Mouse (Mus musculus) sigmoid colon, adult 10 weeks (tissue): ENCODE measurements around the gene Lrrc59. TPM values are rescaled to one million over a fixed set of nuclear protein-coding genes. Genes with fewer than 3 reads are reported as not detected.

Experiments
- polyA plus RNA-seq: library from polyadenylated mRNA; stranded (reverse); fragments of 350-450 nt; fragmentation: Illumina TruSeq; extraction: RNeasy Lipid Tissue Mini Kit (QIAGEN cat#74804); gene quantifications from one replicate; pipeline ENCODE4 v1.2.3, GENCODE M21; 2014; ENCODE audit warnings: low read depth, low replicate concordance

Gene Lrrc59
- polyA plus RNA-seq, result 60.4 TPM

DNA sequence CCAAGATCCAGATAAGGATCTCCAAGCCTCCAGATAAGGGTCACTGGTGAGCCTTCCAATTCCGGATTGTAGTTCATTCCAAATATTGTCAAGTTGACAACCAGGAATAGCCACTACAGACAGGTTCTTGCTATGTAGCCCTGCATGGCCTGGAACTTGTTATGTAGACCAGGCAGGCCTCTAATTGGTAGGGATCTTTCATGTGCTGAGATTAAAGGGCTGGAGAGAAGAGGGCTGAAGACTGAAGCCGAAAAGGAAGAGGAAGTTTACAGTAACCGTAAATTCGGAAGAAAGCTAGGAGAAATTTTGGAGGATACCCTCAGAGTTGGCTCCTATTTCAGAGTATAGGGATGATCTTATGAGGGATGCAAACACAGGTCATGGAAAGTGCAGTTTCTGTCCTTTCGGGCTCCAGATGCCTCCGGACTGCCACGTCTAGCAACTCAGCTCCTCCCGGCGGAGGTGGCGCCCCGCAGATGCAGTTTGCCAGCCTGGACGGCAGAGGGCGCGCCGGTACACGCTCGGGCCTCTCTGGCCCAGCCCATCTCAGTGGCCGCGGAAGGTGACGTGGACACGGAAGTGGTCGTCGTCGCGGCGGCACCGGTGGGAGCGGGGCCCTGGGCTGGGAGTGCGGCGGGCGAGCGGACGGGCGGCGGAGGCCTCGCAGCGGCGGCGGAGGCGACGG, at the start of gene Lrrc59:
Lrrc59 (plus strand) TSS at position 569 of the 685 bp plus-strand sequence.

DNA sequence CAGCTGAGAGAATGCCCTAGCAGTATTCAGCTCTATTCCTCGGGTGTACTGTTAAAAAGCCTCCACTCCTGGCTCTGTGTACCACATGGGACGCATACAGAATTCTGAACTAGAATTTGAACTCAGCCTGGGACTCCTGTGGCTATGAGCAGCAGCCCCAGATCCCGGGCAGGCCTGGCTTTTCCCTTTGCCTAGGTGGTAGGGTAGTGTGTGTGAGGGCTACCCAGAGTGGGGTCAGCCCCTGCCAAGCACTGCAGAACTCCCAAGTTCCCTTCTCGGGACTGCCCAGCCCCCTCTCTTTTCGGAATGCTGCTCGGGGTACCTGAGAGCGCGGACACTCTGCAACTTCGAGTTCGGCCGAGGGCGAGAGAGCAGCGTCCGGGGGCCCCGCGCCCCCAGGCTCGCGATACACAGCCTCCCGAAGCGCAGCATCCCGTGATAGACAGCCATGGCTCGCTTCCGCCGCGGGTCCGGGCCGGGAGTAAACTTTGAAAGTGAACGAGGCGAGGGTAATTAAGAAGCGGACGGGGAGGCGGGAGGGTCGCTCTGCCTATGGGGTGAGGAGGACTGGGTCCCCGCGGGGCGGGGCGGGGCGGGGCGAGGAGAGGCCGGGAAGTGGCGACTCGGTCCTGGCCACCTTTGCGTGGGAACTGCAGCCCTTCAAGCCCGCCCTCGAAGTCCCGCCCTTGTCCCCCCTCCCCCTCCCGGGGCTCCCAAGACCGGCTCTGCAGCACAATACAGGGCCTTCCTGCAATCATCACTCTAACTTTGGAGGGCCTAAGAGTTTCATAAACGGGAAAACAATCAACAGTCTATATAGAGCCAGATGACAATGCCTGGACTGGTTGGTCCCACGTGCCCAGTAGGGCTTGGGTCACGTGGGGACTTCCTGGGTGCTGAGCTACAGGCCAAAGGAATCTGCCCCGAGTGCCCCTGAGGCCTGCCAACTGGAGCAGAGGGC, 28.0 kb upstream of the Lrrc59 start, which contains the start of gene Acsf2:
Acsf2 (minus strand) TSS at position 551 of the 961 bp plus-strand sequence.

GRCm38 (mm10) chr11:94653663-94654436, 24.3 kb downstream of the Lrrc59 start, which contains the start of the genes Mrpl27 and Eme1:
Gene Mrpl27 (plus strand): TSS chr11:94653767.
Gene Eme1 (minus strand): TSS chr11:94653964.

GRCm38 (mm10) chr11:94676754-94677606, 47.4 kb downstream of the Lrrc59 start, which contains the start of gene Xylt2:
Gene Xylt2 (minus strand): TSS chr11:94677515.

Other genes starting within 250 kb of the Lrrc59 start
- gene Abcc3, start 236.8 kb upstream of the Lrrc59 start, polyA plus RNA-seq, result 21.5 TPM
- gene Cacna1g, start 155.6 kb upstream of the Lrrc59 start, polyA plus RNA-seq, result 0.41 TPM
- not detected for gene Spata20, start 143.6 kb upstream of the Lrrc59 start, polyA plus RNA-seq
- gene Epn3, start 129.8 kb upstream of the Lrrc59 start, polyA plus RNA-seq, result 1.7 TPM
- gene Mycbpap, start 108.0 kb upstream of the Lrrc59 start, polyA plus RNA-seq, result 0.88 TPM
- gene Rsad1, start 80.5 kb upstream of the Lrrc59 start, polyA plus RNA-seq, result 6.4 TPM
- gene Chad, start 64.7 kb upstream of the Lrrc59 start, polyA plus RNA-seq, result not detected
- 38.9 TPM for gene Acsf2, start 27.9 kb upstream of the Lrrc59 start, polyA plus RNA-seq
- 16.2 TPM for gene Mrpl27, start 24.0 kb downstream of the Lrrc59 start, polyA plus RNA-seq
- not detected for gene Eme1, start 24.2 kb downstream of the Lrrc59 start, polyA plus RNA-seq
- 0.60 TPM for gene Xylt2, start 47.7 kb downstream of the Lrrc59 start, polyA plus RNA-seq
- not detected for gene Gm11541, start 74.7 kb downstream of the Lrrc59 start, polyA plus RNA-seq
- gene Cdc34b, start 112.0 kb downstream of the Lrrc59 start, polyA plus RNA-seq, result not detected
- gene Tmem92, start 152.9 kb downstream of the Lrrc59 start, polyA plus RNA-seq, result not detected